Mouse (Mus musculus): ENCODE data around the gene Sppl3. TPM values are rescaled to one million over a fixed set of nuclear protein-coding genes. Genes with fewer than 3 reads are reported as not detected.

Gene Sppl3
- polyA plus RNA-seq, 1 experiment from 2014 or later, result 31.7 TPM

DNA sequence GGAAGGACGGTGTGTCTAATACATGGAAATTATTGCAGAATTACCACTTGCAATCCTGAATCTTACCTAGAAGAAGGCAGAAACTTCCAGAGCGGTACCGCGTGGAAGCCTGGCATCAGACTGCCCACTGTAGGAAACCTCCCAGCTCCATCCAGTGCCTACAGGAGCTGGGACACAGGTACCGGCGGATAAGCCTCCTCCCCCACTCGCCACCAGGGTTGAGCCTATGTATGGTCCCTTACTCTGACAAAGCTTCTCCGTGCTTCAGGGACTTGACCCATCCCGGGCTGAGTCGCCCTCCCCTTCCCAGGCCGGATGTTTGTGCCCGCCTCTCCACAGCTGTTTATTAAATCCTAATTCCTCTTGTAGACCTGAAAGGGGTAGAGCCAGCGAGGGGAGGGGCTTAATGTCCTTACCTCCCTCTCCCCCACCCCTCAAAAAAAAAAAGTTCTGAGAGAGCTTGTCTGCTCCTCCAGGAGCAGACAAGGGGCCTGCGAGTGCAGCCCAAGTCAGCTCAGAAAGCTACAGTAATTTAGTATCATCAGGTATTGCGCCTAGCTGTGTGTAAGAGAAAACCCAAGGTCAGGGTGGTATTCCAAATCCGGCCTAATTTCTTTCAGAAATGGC, 30.7 kb upstream of the Sppl3 start:
- H3K27ac ChIP-seq (ENCODE audit: low read depth, low read length), result no peak overlapping the region
- peak; percentile 39 for ATAC-seq (replicated peaks; ENCODE audit: low FRiP score)
- peak; percentile 53 for DNase-seq (ENCODE audit: low spot score)

DNA sequence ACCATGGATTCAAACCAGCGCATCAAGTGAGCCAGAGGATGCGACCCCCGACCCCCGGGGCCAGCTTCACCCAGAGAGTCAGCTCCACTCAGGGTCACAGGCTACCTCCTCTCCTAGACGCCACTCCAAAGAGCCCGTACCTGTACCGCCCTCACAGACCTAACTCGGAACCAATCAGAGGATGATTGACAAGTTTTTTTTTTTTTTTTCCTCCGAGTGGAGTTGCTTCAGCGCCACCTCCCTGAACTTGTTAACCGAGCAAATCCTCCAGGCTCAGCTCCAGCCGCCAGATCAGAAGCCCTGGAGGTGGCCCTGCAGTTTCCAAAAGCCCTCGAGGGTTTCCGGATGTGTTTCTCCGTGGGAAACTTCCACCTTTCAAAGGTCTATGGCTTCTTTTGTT, 28.9 kb upstream of the Sppl3 start:
- no peaks in the 10 kb centered on the region for H3K27me3 ChIP-seq (ENCODE audit: control insufficient read depth, insufficient read depth, low read length)
- H3K9ac ChIP-seq (ENCODE audit: low read length), result no peak overlapping the region
- DNase-seq (ENCODE audit: low spot score) (no peak), ATAC-seq (replicated peaks; ENCODE audit: low FRiP score) (no peak)
- WGBS, result 60% methylated on average over 15 of the region's 15 CpGs
- H3K4me3 ChIP-seq (ENCODE audit: low read depth, low read length), result no peak overlapping the region
- H3K4me2 ChIP-seq (ENCODE audit: low read depth, low read length, severe bottlenecking), result no peak overlapping the region
- H3K36me3 ChIP-seq (ENCODE audit: control insufficient read depth, insufficient read depth, low read length), result no peaks in the 10 kb centered on the region
- no peaks in the 10 kb centered on the region for H3K9me3 ChIP-seq (ENCODE audit: control insufficient read depth, low read length)
- H3K27ac ChIP-seq (ENCODE audit: low read depth, low read length), result no peak overlapping the region
- H3K4me1 ChIP-seq (replicated peaks; ENCODE audit: control insufficient read depth, insufficient read depth, low read length), result peaks cover 3% of the 10 kb centered on the region; the same call in 1 of the 2 replicates

More for the DNA sequence above, 30.7 kb upstream of the Sppl3 start:
- H3K27me3 ChIP-seq (ENCODE audit: control insufficient read depth, insufficient read depth, low read length), result no peaks in the 10 kb centered on the region
- peak overlapping the region; percentile 23 for H3K9ac ChIP-seq (ENCODE audit: low read length)
- no peaks in the 10 kb centered on the region for H3K36me3 ChIP-seq (ENCODE audit: control insufficient read depth, insufficient read depth, low read length)
- WGBS, result 22% methylated on average over 16 of the region's 16 CpGs
- peak overlapping the region; percentile 62 for H3K4me2 ChIP-seq (ENCODE audit: low read depth, low read length, severe bottlenecking)
- no peaks in the 10 kb centered on the region for H3K9me3 ChIP-seq (ENCODE audit: control insufficient read depth, low read length)
- peak overlapping the region; percentile 21 for H3K4me3 ChIP-seq (ENCODE audit: low read depth, low read length)
- H3K4me1 ChIP-seq (replicated peaks; ENCODE audit: control insufficient read depth, insufficient read depth, low read length), result peaks cover 3% of the 10 kb centered on the region; the same call in 1 of the 2 replicates

DNA sequence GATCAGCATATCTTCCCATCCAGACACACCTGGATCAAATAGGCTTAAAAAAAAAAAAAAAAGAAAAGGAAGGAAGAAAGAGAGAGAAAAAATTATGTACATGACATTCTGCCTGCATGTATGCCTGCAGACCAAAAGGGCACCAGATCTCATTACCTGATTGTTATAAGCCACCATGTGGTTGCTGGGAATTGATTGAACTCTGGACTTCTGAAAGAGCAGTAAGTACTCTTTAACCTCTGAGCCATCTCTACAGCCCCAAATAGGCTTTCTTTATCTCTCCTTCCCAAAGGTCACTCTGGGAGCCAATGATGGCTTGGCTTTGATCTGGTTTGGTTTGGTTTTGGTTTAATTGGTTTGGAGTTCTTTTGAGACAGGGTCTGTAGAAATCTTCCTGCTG, 25.9 kb upstream of the Sppl3 start:
- H3K4me3 ChIP-seq (ENCODE audit: low read depth, low read length), result no peak overlapping the region
- H3K36me3 ChIP-seq (ENCODE audit: control insufficient read depth, insufficient read depth, low read length), result no peaks in the 10 kb centered on the region
- no peak overlapping the region for H3K9ac ChIP-seq (ENCODE audit: low read length)
- DNase-seq (ENCODE audit: low spot score) (no peak), ATAC-seq (replicated peaks; ENCODE audit: low FRiP score) (no peak)
- H3K27me3 ChIP-seq (ENCODE audit: control insufficient read depth, insufficient read depth, low read length), result no peaks in the 10 kb centered on the region
- H3K9me3 ChIP-seq (ENCODE audit: control insufficient read depth, low read length), result no peaks in the 10 kb centered on the region
- peaks cover 1% of the 10 kb centered on the region; the same call in 1 of the 2 replicates for H3K4me1 ChIP-seq (replicated peaks; ENCODE audit: control insufficient read depth, insufficient read depth, low read length)
- H3K4me2 ChIP-seq (ENCODE audit: low read depth, low read length, severe bottlenecking), result no peak overlapping the region
- no peak overlapping the region for H3K27ac ChIP-seq (ENCODE audit: low read depth, low read length)

DNA sequence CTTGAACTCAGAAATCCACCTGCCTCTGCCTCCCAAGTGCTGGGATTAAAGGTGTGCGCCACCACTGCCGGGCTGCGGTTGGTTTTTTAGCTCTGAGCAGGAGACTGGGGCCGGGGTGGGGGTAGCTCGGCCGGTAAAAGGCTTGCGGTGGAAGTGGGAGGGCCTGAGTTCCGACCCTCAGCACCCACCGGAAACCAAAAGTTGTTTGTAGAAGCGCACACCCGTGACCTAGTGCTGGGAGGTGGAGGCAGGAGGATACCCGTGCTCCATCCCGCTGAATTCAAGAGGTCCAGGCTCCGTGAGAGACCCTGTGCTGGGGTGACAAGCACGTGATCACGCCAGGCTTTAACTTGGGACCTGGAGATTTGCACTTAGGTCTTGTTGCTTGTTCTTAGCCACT, 14.5 kb upstream of the Sppl3 start:
- WGBS, result 83% methylated on average over 16 of the region's 16 CpGs

DNA sequence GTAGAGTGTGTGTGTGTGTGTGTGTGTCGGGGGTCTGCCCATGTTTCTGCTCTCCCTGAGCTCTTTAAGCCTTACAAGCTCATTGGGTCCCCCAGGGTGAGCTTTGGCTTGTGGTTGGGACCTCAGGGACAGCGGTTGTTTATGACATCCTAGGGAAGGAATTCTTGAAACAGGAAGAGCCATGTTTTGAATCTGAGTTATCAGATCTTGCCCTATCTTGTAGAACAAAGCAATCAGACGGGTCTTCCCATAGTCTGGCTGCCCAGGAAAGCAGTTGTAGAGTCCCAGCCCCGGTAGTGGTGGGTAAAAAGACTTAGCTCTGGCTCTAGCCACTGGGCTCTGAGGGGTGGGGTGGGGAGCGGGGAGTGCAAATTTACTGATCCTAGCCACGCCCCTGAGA, 13.6 kb upstream of the Sppl3 start:
- 73% methylated on average over 6 of the region's 6 CpGs for WGBS
- H3K4me3 ChIP-seq (ENCODE audit: low read depth, low read length), result no peak overlapping the region
- H3K36me3 ChIP-seq (ENCODE audit: control insufficient read depth, insufficient read depth, low read length), result no peaks in the 10 kb centered on the region
- no peak overlapping the region for H3K27ac ChIP-seq (ENCODE audit: low read depth, low read length)
- ATAC-seq (replicated peaks; ENCODE audit: low FRiP score), result no peak
- H3K27me3 ChIP-seq (ENCODE audit: control insufficient read depth, insufficient read depth, low read length), result no peaks in the 10 kb centered on the region
- H3K9ac ChIP-seq (ENCODE audit: low read length), result no peak overlapping the region
- DNase-seq (ENCODE audit: low spot score), result peak; percentile 34
- no peaks in the 10 kb centered on the region for H3K9me3 ChIP-seq (ENCODE audit: control insufficient read depth, low read length)
- H3K4me1 ChIP-seq (replicated peaks; ENCODE audit: control insufficient read depth, insufficient read depth, low read length), result no peaks in the 10 kb centered on the region
- no peak overlapping the region for H3K4me2 ChIP-seq (ENCODE audit: low read depth, low read length, severe bottlenecking)

More for the DNA sequence above, 14.5 kb upstream of the Sppl3 start:
- H3K27me3 ChIP-seq (ENCODE audit: control insufficient read depth, insufficient read depth, low read length), result no peaks in the 10 kb centered on the region
- H3K9me3 ChIP-seq (ENCODE audit: control insufficient read depth, low read length), result no peaks in the 10 kb centered on the region
- ATAC-seq (replicated peaks; ENCODE audit: low FRiP score) (no peak), DNase-seq (ENCODE audit: low spot score) (peak; percentile 48)
- H3K4me2 ChIP-seq (ENCODE audit: low read depth, low read length, severe bottlenecking), result no peak overlapping the region
- H3K36me3 ChIP-seq (ENCODE audit: control insufficient read depth, insufficient read depth, low read length), result no peaks in the 10 kb centered on the region
- no peak overlapping the region for H3K4me3 ChIP-seq (ENCODE audit: low read depth, low read length)
- no peaks in the 10 kb centered on the region for H3K4me1 ChIP-seq (replicated peaks; ENCODE audit: control insufficient read depth, insufficient read depth, low read length)
- H3K27ac ChIP-seq (ENCODE audit: low read depth, low read length), result no peak overlapping the region
- H3K9ac ChIP-seq (ENCODE audit: low read length), result no peak overlapping the region

DNA sequence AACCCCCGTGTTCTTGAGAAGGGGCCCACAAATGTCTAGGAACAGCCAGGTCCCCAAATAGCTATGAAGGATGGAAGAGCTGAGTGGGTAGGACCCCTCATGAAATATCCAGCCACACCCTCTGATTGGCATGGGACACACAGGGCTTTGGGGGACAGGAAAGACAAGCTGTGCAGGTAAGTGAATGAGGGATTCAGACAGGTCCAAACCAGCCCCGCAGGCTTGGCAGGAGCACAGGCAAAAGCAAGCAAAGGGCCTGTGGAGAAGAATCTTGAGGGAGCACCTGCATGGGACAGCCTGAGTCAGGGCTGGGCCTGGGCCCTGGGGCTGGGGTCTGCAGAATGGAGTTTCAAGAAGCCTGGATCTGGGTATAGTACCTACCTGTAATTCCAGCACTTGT, 10.4 kb upstream of the Sppl3 start:
- H3K36me3 ChIP-seq (ENCODE audit: control insufficient read depth, insufficient read depth, low read length), result no peaks in the 10 kb centered on the region
- WGBS, result 94% methylated on average over 2 of the region's 2 CpGs
- no peak overlapping the region for H3K27ac ChIP-seq (ENCODE audit: low read depth, low read length)
- H3K9me3 ChIP-seq (ENCODE audit: control insufficient read depth, low read length), result no peaks in the 10 kb centered on the region
- H3K27me3 ChIP-seq (ENCODE audit: control insufficient read depth, insufficient read depth, low read length), result no peaks in the 10 kb centered on the region
- no peak overlapping the region for H3K9ac ChIP-seq (ENCODE audit: low read length)
- H3K4me3 ChIP-seq (ENCODE audit: low read depth, low read length), result no peak overlapping the region
- ATAC-seq (replicated peaks; ENCODE audit: low FRiP score), result no peak
- no peak overlapping the region for H3K4me2 ChIP-seq (ENCODE audit: low read depth, low read length, severe bottlenecking)
- DNase-seq (ENCODE audit: low spot score), result peak; percentile 42
- no peaks in the 10 kb centered on the region for H3K4me1 ChIP-seq (replicated peaks; ENCODE audit: control insufficient read depth, insufficient read depth, low read length)

DNA sequence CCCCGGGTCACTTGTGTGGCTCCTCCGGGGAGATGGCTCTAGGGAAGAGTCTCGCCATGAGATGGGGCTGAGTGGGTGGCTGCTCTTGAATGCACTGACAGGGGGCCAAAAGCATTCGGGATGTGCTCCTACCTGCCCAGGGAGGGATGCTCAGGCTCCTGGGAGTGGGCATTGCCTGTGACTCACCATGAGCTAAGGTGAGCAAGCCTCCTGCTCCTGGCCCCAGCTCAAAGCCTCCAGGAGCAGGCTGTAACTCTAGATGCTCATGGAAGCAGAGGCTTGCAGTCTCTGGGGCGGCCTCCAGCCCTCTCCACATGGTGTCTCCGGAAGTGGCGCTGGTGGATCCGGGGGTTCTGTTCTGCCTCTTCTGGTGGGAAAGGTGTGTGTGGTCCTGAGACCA, 9.5 kb upstream of the Sppl3 start:
- Histone ChIP-seq H3K4me3 (ENCODE audit: low read depth, low read length) (no peak overlapping the region), H3K9ac (ENCODE audit: low read length) (no peak overlapping the region), H3K27me3 (ENCODE audit: control insufficient read depth, insufficient read depth, low read length) (no peaks in the 10 kb centered on the region), H3K9me3 (ENCODE audit: control insufficient read depth, low read length) (no peaks in the 10 kb centered on the region), H3K4me1 (replicated peaks; ENCODE audit: control insufficient read depth, insufficient read depth, low read length) (no peaks in the 10 kb centered on the region), H3K4me2 (ENCODE audit: low read depth, low read length, severe bottlenecking) (no peak overlapping the region), H3K27ac (ENCODE audit: low read depth, low read length) (no peak overlapping the region), H3K36me3 (ENCODE audit: control insufficient read depth, insufficient read depth, low read length) (no peaks in the 10 kb centered on the region)
- 80% methylated on average over 8 of the region's 8 CpGs for WGBS
- peak; percentile 40 for DNase-seq (ENCODE audit: low spot score)
- ATAC-seq (replicated peaks; ENCODE audit: low FRiP score), result no peak

DNA sequence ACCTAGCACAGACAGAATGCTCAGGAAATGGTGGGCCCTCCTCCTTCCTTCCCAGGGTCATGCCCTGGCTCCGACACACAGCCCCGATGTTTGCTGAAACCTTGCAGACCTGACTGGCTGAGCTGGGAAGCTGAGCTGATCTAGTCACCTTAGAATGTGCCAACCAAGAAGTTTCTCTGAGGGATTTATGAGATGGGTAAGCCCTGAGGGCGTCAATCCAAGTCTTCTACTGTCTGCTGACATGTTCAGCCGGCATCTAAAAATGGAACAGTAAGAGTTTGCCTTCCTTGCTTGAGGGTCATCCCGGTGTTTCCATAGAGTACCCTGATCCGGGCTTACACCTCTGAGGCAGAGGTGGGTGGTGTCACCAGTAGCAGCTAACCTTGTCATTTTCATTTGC, 8.2 kb upstream of the Sppl3 start:
- Histone ChIP-seq H3K27me3 (ENCODE audit: control insufficient read depth, insufficient read depth, low read length) (no peaks in the 10 kb centered on the region), H3K4me2 (ENCODE audit: low read depth, low read length, severe bottlenecking) (no peak overlapping the region), H3K9me3 (ENCODE audit: control insufficient read depth, low read length) (no peaks in the 10 kb centered on the region), H3K27ac (ENCODE audit: low read depth, low read length) (no peak overlapping the region), H3K36me3 (ENCODE audit: control insufficient read depth, insufficient read depth, low read length) (no peaks in the 10 kb centered on the region), H3K4me1 (replicated peaks; ENCODE audit: control insufficient read depth, insufficient read depth, low read length) (no peaks in the 10 kb centered on the region), H3K4me3 (ENCODE audit: low read depth, low read length) (no peak overlapping the region), H3K9ac (ENCODE audit: low read length) (no peak overlapping the region)
- DNase-seq (ENCODE audit: low spot score) (peak; percentile 36), ATAC-seq (replicated peaks; ENCODE audit: low FRiP score) (no peak)
- WGBS, result 84% methylated on average over 6 of the region's 6 CpGs

DNA sequence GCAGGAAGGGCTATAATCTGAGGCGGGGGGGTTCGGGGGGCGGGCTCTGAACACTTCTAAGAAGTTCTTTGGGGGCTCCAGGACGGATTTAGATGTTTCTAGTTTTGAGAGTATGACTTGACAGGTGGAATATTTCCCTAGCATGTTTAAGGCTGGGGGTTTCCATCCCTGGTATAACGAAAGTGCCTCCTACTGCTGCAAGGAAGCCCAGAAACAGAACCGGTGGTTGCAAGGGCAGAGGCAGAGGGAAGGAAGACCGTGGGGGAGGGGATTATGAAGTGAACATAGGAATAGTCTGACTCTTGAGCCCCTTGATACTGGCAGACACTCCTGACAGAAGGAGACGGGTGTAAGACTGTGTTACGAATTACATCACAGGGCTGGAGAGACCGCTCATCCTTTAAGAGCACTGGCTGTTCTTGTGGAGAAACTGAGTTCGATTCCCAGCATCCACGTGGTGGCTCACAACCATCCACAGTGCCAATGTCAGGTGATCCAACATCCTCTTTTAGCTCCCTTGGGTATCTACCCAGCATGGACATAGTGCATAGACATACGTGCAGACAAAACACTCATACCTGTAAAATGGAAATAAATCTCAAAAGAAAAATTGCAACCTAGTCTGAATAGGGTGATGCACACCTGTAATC, 7.6 kb upstream of the Sppl3 start:
- Histone ChIP-seq H3K4me3 (ENCODE audit: low read depth, low read length) (no peak overlapping the region), H3K9ac (ENCODE audit: low read length) (no peak overlapping the region), H3K36me3 (ENCODE audit: control insufficient read depth, insufficient read depth, low read length) (no peaks in the 10 kb centered on the region), H3K9me3 (ENCODE audit: control insufficient read depth, low read length) (no peaks in the 10 kb centered on the region), H3K4me2 (ENCODE audit: low read depth, low read length, severe bottlenecking) (no peak overlapping the region), H3K27ac (ENCODE audit: low read depth, low read length) (no peak overlapping the region), H3K27me3 (ENCODE audit: control insufficient read depth, insufficient read depth, low read length) (no peaks in the 10 kb centered on the region), H3K4me1 (replicated peaks; ENCODE audit: control insufficient read depth, insufficient read depth, low read length) (no peaks in the 10 kb centered on the region)
- DNase-seq (ENCODE audit: low spot score), result peak; percentile 23
- 76% methylated on average over 13 of the region's 13 CpGs for WGBS
- ATAC-seq (replicated peaks; ENCODE audit: low FRiP score), result no peak

Measured in forebrain, embryonic 11.5 days (tissue).